Mouse (Mus musculus): ENCODE data around the gene Plekha8.

DNA sequence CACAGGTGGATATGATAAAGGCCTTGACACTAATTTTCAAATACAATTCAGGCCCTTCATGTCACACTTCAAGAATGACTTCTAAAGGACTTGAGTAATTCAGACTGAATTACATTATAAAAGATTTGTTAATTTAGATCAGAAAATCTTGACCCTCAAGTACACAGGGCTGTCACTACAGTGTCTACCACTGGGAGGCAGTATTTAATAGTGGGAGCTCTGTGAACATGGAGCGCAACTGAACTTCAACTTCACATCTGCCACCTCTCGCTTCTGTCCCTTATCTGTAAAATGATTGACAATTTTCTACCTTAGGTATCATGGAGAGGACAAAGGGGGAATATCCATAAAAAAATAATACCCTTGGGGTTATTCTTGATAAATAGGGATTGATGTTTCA, 8.7 kb upstream of the Plekha8 start:
- TF ChIP-seq POLR2A (IDR thresholded peaks at IDR 0.05; ENCODE audit: low read depth, low read length) (no peak), CTCF (IDR thresholded peaks at IDR 0.05; ENCODE audit: extremely low read depth, insufficient read depth, insufficient read length, insufficient replicate concordance) (peak; percentile 30; the same call in 1 of the 2 replicates)

Data from spleen, adult 2 months (tissue).